Mouse (Mus musculus): ENCODE measurements around the gene Mrpl44.
A peak's percentile ranks its signal among the peaks of the same experiment; 100 is the strongest.

The Mrpl44 gene

GRCm38 (mm10) chr1:79762282-79763250 is 13.3 kb upstream of the Mrpl44 start:
- peak; percentile 27 to 40 for DNase-seq

- DNase-seq: no peak
Measured at GRCm38 (mm10) chr1:79764031-79764430, 11.8 kb upstream of the Mrpl44 start.

- DNase-seq: no peak
Measured at GRCm38 (mm10) chr1:79764483-79764882, 11.3 kb upstream of the Mrpl44 start.

GRCm38 (mm10) chr1:79768231-79768630 is 7.6 kb upstream of the Mrpl44 start:
- no peak for DNase-seq

- DNase-seq: no peak
Measured at GRCm38 (mm10) chr1:79774164-79774780, 1.5 kb upstream of the Mrpl44 start.

GRCm38 (mm10) chr1:79778011-79778410 is 2.2 kb downstream of the Mrpl44 start:
- no peak for DNase-seq

- DNase-seq: peak; percentile 33 to 36
Measured at GRCm38 (mm10) chr1:79782433-79782832, 6.6 kb downstream of the Mrpl44 start.

GRCm38 (mm10) chr1:79786267-79786927 is 10.6 kb downstream of the Mrpl44 start:
- DNase-seq: no peak

- no peak for DNase-seq
Measured at GRCm38 (mm10) chr1:79797084-79797483, 21.3 kb downstream of the Mrpl44 start.

- DNase-seq: no peak
Measured at GRCm38 (mm10) chr1:79802858-79803427, 27.1 kb downstream of the Mrpl44 start.

- DNase-seq: no peak
Measured at GRCm38 (mm10) chr1:79803614-79804013, 27.8 kb downstream of the Mrpl44 start.

- DNase-seq: no peak
Measured at GRCm38 (mm10) chr1:79806865-79807264, 31.0 kb downstream of the Mrpl44 start.

- no peak for DNase-seq
Measured at GRCm38 (mm10) chr1:79809447-79809846, 33.6 kb downstream of the Mrpl44 start.

- no peak for DNase-seq
Measured at GRCm38 (mm10) chr1:79815446-79815845, 39.6 kb downstream of the Mrpl44 start.

GRCm38 (mm10) chr1:79819296-79819879 is 43.6 kb downstream of the Mrpl44 start:
- no peak for DNase-seq

GRCm38 (mm10) chr1:79822806-79823525 is 47.1 kb downstream of the Mrpl44 start:
- no peak for DNase-seq

GRCm38 (mm10) chr1:79823951-79824633 is 48.3 kb downstream of the Mrpl44 start:
- DNase-seq: no peak

Measured in B cell, adult 2 months (primary cell).